Mouse (Mus musculus): ENCODE measurements around the gene Pde4d.

The Pde4d gene

GRCm38 (mm10) chr13:109729612-109730011 lies 1279.9 kb downstream of the Pde4d start:
- in situ Hi-C loops (cut with MboI, MseI): loop anchor here in 1 of 2 experiments (5.0 to 10.0 kb wide), 2 partner anchors 115 to 157 kb away; no protein-coding TSS in a partner anchor

GRCm38 (mm10) chr13:109732655-109733376 lies 1283.1 kb downstream of the Pde4d start:
- in situ Hi-C loops (cut with MboI, MseI): loop anchor here in 1 of 2 experiments (5.0 to 10.0 kb wide), 2 partner anchors 118 to 161 kb away; no protein-coding TSS in a partner anchor

- in situ Hi-C loops (cut with MboI, MseI): loop anchor here in 1 of 2 experiments (10.0 kb wide), 1 partner anchor 122 kb away; no protein-coding TSS in a partner anchor
These were observed 1286.7 kb downstream of the Pde4d start for GRCm38 (mm10) chr13:109736290-109737078.

- in situ Hi-C loops (cut with MboI, MseI): loop anchor here (5.0 to 10.0 kb wide), 2 partner anchors 89 to 1502 kb away; no protein-coding TSS in a partner anchor
These were observed 1296.7 kb downstream of the Pde4d start for GRCm38 (mm10) chr13:109746492-109746891.

GRCm38 (mm10) chr13:109752236-109752863 lies 1302.6 kb downstream of the Pde4d start:
- in situ Hi-C loops (cut with MboI, MseI): loop anchor here in 1 of 2 experiments (10.0 kb wide), 1 partner anchor 518 kb away; no protein-coding TSS in a partner anchor

- in situ Hi-C loops (cut with MboI, MseI): loop anchor here in 1 of 2 experiments (10.0 kb wide), 1 partner anchor 522 kb away; no protein-coding TSS in a partner anchor
These were observed 1307.1 kb downstream of the Pde4d start for GRCm38 (mm10) chr13:109756854-109757253.

- in situ Hi-C loops (cut with MboI, MseI): loop anchor here in 1 of 2 experiments (10.0 kb wide), 1 partner anchor 524 kb away; no protein-coding TSS in a partner anchor
These were observed 1309.5 kb downstream of the Pde4d start for GRCm38 (mm10) chr13:109759201-109759600.

GRCm38 (mm10) chr13:109761081-109761480 lies 1311.3 kb downstream of the Pde4d start:
- in situ Hi-C loops (cut with MboI, MseI): no loop called here

- in situ Hi-C loops (cut with MboI, MseI): loop anchor here (5.0 kb wide), 5 partner anchors 43 to 248 kb away; no protein-coding TSS in a partner anchor
These were observed 1325.0 kb downstream of the Pde4d start for GRCm38 (mm10) chr13:109774791-109775190.

GRCm38 (mm10) chr13:109775197-109775596 lies 1325.4 kb downstream of the Pde4d start:
- in situ Hi-C loops (cut with MboI, MseI): loop anchor here (5.0 kb wide), 4 partner anchors 42 to 247 kb away; no protein-coding TSS in a partner anchor

- in situ Hi-C loops (cut with MboI, MseI): loop anchor here (5.0 kb wide), 4 partner anchors 41 to 246 kb away; no protein-coding TSS in a partner anchor
These were observed 1326.4 kb downstream of the Pde4d start for GRCm38 (mm10) chr13:109776116-109776515.

GRCm38 (mm10) chr13:109776995-109777394 lies 1327.2 kb downstream of the Pde4d start:
- in situ Hi-C loops (cut with MboI, MseI): loop anchor here (5.0 kb wide), 4 partner anchors 40 to 245 kb away; no protein-coding TSS in a partner anchor

- in situ Hi-C loops (cut with MboI, MseI): loop anchor here (5.0 kb wide), 4 partner anchors 40 to 245 kb away; no protein-coding TSS in a partner anchor
These were observed 1327.7 kb downstream of the Pde4d start for GRCm38 (mm10) chr13:109777441-109777840.

- in situ Hi-C loops (cut with MboI, MseI): loop anchor here (5.0 kb wide), 4 partner anchors 39 to 244 kb away; no protein-coding TSS in a partner anchor
These were observed 1328.6 kb downstream of the Pde4d start for GRCm38 (mm10) chr13:109778297-109778835.

- in situ Hi-C loops (cut with MboI, MseI): no loop called here
These were observed 1331.7 kb downstream of the Pde4d start for GRCm38 (mm10) chr13:109781466-109781865.

- in situ Hi-C loops (cut with MboI, MseI): no loop called here
These were observed 1338.9 kb downstream of the Pde4d start for GRCm38 (mm10) chr13:109788604-109789003.

- in situ Hi-C loops (cut with MboI, MseI): no loop called here
These were observed 1339.4 kb downstream of the Pde4d start for GRCm38 (mm10) chr13:109789151-109789550.

GRCm38 (mm10) chr13:109790045-109790715 lies 1340.4 kb downstream of the Pde4d start:
- in situ Hi-C loops (cut with MboI, MseI): no loop called here

- in situ Hi-C loops (cut with MboI, MseI): no loop called here
These were observed 1344.2 kb downstream of the Pde4d start for GRCm38 (mm10) chr13:109793918-109794317.

GRCm38 (mm10) chr13:109798651-109799050 lies 1348.9 kb downstream of the Pde4d start:
- in situ Hi-C loops (cut with MboI, MseI): no loop called here
